Mouse (Mus musculus): ENCODE data around the gene Ghr. TPM values are rescaled to one million over a fixed set of nuclear protein-coding genes. Genes with fewer than 3 reads are reported as not detected.

Gene Ghr
- polyA plus RNA-seq, 1 experiment from 2014 or later, result 29.1 TPM

DNA sequence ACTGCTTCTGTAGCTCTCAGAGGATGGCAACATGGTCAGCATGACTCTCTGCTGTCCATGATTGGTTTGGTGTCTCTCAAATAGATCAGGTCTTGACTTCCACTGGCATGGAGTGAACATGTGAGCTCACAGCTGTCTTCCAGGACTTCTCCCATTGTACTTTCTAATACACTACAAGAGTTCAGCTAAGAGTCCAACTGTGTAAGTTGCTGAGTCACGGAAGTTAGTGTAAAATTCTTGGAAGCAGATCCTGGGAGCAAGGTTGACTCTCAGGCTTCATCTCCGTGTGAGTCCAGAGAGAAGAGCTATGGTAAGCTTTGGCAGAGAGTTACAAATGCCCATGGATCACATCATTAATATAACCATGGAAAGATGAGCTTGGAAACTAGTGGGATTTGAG, 229.6 kb downstream of the Ghr start:
- no peaks in the 10 kb centered on the region for H3K9me3 ChIP-seq (replicated peaks; ENCODE audit: control insufficient read depth, low read length)
- no peak overlapping the region for H3K9ac ChIP-seq (replicated peaks; ENCODE audit: low read length)
- no peaks in the 10 kb centered on the region for H3K27me3 ChIP-seq (ENCODE audit: control insufficient read depth, insufficient read depth, low read length)
- ATAC-seq (replicated peaks; ENCODE audit: insufficient number of reproducible peaks, low FRiP score, low TSS enrichment, low read depth), result no peak
- H3K4me1 ChIP-seq (ENCODE audit: control insufficient read depth, insufficient read depth, low read length), result no peaks in the 10 kb centered on the region
- H3K4me2 ChIP-seq (ENCODE audit: low read depth, low read length), result no peak overlapping the region
- no peak overlapping the region for H3K4me3 ChIP-seq (ENCODE audit: low read depth, low read length)
- WGBS, result 78% methylated on average over 2 of the region's 2 CpGs
- no peak overlapping the region for H3K27ac ChIP-seq (replicated peaks; ENCODE audit: low read depth, low read length)
- no peak for DNase-seq (ENCODE audit: low spot score)
- H3K36me3 ChIP-seq (replicated peaks; ENCODE audit: control insufficient read depth, insufficient read depth, low read depth, low read length), result no peaks in the 10 kb centered on the region

DNA sequence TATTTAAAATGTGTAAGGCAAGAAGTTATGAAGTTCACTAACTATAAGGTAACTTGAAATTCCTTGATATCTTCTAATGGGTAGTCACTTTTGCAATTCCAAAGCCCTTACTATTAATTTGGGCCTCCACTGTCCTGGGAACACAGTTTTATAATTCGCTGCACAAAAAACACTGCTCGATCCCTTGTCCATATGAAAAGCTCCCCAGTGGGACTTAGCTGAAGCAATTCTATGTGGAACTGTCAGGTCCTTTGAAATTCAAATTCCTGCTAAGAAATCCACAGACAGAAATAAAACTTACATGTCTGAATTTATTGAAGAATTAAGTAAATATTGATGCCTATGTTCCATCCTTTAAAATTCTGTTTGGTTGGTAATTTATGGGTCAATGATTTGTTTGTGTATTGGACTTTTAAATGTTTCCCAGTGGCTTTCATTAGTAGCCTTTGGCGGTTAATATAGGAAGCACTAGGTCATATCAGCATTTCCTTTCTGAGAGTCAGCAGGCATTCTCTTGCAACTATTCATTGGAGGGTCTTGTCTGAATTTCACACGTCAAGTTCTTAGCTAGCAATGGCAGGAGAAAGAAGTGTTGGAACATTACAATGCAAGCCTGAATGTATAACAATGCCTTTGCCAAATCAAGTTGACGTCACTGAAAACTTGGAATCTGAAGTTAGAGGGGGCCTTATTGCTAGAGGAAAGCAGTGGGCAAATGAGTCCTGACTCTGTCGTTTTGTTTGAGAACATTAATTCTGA, 233.8 kb downstream of the Ghr start:
- WGBS, result 66% methylated on average over 6 of the region's 6 CpGs
- H3K4me1 ChIP-seq (ENCODE audit: control insufficient read depth, insufficient read depth, low read length), result no peaks in the 10 kb centered on the region
- no peak overlapping the region for H3K4me3 ChIP-seq (ENCODE audit: low read depth, low read length)
- no peak overlapping the region for H3K4me2 ChIP-seq (ENCODE audit: low read depth, low read length)
- ATAC-seq (replicated peaks; ENCODE audit: insufficient number of reproducible peaks, low FRiP score, low TSS enrichment, low read depth), result no peak
- H3K27ac ChIP-seq (replicated peaks; ENCODE audit: low read depth, low read length), result no peak overlapping the region
- H3K9me3 ChIP-seq (replicated peaks; ENCODE audit: control insufficient read depth, low read length), result no peaks in the 10 kb centered on the region
- H3K36me3 ChIP-seq (replicated peaks; ENCODE audit: control insufficient read depth, insufficient read depth, low read depth, low read length), result no peaks in the 10 kb centered on the region
- no peak overlapping the region for H3K9ac ChIP-seq (replicated peaks; ENCODE audit: low read length)
- DNase-seq (ENCODE audit: low spot score), result no peak
- no peaks in the 10 kb centered on the region for H3K27me3 ChIP-seq (ENCODE audit: control insufficient read depth, insufficient read depth, low read length)

DNA sequence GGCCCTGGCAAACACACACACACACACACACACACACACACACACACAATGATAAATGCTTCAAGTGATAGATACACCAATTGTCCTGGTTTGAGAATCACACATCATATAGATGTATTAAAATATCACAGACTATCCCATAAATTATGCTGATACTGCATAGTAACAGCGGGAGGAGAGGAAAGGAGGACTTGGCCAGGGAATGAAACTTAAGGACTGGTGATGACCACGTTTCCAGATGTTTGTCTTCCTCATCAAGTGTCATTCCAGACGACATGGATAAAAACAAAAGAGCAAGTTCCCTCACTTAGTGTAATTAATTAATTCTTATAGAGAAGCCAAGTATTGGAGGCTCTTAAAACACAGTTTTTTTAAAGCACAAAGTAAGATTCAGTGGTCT, 236.6 kb downstream of the Ghr start:
- no peaks in the 10 kb centered on the region for H3K9me3 ChIP-seq (replicated peaks; ENCODE audit: control insufficient read depth, low read length)
- no peak overlapping the region for H3K4me3 ChIP-seq (ENCODE audit: low read depth, low read length)
- no peak overlapping the region for H3K9ac ChIP-seq (replicated peaks; ENCODE audit: low read length)
- ATAC-seq (replicated peaks; ENCODE audit: insufficient number of reproducible peaks, low FRiP score, low TSS enrichment, low read depth) (no peak), DNase-seq (ENCODE audit: low spot score) (no peak)
- no peak overlapping the region for H3K27ac ChIP-seq (replicated peaks; ENCODE audit: low read depth, low read length)
- WGBS, result 81% methylated on average over 3 of the region's 3 CpGs
- no peaks in the 10 kb centered on the region for H3K27me3 ChIP-seq (ENCODE audit: control insufficient read depth, insufficient read depth, low read length)
- H3K4me1 ChIP-seq (ENCODE audit: control insufficient read depth, insufficient read depth, low read length), result no peaks in the 10 kb centered on the region
- no peaks in the 10 kb centered on the region for H3K36me3 ChIP-seq (replicated peaks; ENCODE audit: control insufficient read depth, insufficient read depth, low read depth, low read length)
- no peak overlapping the region for H3K4me2 ChIP-seq (ENCODE audit: low read depth, low read length)

DNA sequence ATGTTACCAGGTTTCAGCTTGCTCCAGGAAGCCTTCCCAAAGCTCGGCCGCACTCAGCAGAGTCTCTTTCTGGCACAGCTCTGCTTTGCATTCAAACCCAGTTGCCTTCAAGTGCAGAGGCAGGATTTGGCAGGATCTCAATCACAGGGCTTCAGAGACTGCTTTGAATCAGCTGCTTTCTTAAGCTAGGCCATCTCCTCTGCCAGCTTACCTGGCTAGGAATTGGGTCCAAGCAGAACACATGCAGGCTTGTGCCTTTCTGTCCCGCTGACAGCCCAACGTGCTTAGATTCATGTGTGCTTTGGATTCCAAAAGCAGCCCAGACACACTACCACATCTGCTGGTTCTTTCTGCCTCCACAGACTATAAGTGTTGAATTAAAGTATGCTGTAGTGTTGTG, 238.7 kb downstream of the Ghr start:
- Histone ChIP-seq H3K9me3 (replicated peaks; ENCODE audit: control insufficient read depth, low read length) (no peaks in the 10 kb centered on the region), H3K4me3 (ENCODE audit: low read depth, low read length) (no peak overlapping the region), H3K9ac (replicated peaks; ENCODE audit: low read length) (no peak overlapping the region), H3K4me2 (ENCODE audit: low read depth, low read length) (no peak overlapping the region), H3K4me1 (ENCODE audit: control insufficient read depth, insufficient read depth, low read length) (no peaks in the 10 kb centered on the region), H3K36me3 (replicated peaks; ENCODE audit: control insufficient read depth, insufficient read depth, low read depth, low read length) (no peaks in the 10 kb centered on the region), H3K27me3 (ENCODE audit: control insufficient read depth, insufficient read depth, low read length) (no peaks in the 10 kb centered on the region), H3K27ac (replicated peaks; ENCODE audit: low read depth, low read length) (no peak overlapping the region)
- 93% methylated on average over 4 of the region's 4 CpGs for WGBS
- ATAC-seq (replicated peaks; ENCODE audit: insufficient number of reproducible peaks, low FRiP score, low TSS enrichment, low read depth) (no peak), DNase-seq (ENCODE audit: low spot score) (no peak)

DNA sequence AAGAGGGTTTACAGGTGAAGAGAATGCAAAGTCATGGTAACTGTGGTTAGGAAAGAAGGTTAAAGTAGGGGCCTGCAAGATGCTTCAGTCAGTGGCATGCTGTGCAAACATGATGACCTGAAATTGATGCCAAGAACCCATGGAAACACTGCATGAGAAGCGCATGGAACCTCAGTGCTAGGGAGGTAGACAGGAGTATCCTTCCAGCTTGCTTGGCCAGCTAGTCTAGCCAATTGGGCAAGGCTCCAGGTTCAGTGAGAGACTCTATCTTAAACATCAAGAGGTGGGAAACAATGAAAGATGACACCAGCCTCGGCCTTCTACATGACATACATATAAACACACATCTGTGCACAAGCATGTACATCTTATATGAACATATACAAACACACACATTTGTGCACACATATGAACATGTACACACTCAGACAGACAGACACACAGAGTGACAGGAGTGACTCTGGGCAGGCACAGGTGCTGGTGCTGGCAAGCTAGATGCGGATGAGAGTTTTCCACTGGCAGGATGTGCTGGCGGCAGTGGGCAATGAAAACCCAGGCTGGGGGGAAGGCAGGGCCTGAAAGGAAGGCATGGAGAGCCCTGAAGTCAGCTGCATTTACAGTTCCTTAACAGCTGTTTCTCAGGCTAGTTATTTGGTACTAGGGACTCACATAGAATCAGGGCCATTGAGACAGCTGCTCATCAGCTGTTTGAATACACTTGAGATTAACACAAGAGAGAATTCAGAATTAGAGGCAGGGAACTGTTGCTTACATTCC, 241.3 kb downstream of the Ghr start:
- Histone ChIP-seq H3K4me3 (ENCODE audit: low read depth, low read length) (no peak overlapping the region), H3K36me3 (replicated peaks; ENCODE audit: control insufficient read depth, insufficient read depth, low read depth, low read length) (no peaks in the 10 kb centered on the region), H3K27ac (replicated peaks; ENCODE audit: low read depth, low read length) (no peak overlapping the region), H3K9ac (replicated peaks; ENCODE audit: low read length) (no peak overlapping the region), H3K27me3 (ENCODE audit: control insufficient read depth, insufficient read depth, low read length) (no peaks in the 10 kb centered on the region), H3K4me1 (ENCODE audit: control insufficient read depth, insufficient read depth, low read length) (no peaks in the 10 kb centered on the region), H3K4me2 (ENCODE audit: low read depth, low read length) (no peak overlapping the region), H3K9me3 (replicated peaks; ENCODE audit: control insufficient read depth, low read length) (no peaks in the 10 kb centered on the region)
- 86% methylated on average over 4 of the region's 4 CpGs for WGBS
- no peak for ATAC-seq (replicated peaks; ENCODE audit: insufficient number of reproducible peaks, low FRiP score, low TSS enrichment, low read depth)
- DNase-seq (ENCODE audit: low spot score), result no peak

DNA sequence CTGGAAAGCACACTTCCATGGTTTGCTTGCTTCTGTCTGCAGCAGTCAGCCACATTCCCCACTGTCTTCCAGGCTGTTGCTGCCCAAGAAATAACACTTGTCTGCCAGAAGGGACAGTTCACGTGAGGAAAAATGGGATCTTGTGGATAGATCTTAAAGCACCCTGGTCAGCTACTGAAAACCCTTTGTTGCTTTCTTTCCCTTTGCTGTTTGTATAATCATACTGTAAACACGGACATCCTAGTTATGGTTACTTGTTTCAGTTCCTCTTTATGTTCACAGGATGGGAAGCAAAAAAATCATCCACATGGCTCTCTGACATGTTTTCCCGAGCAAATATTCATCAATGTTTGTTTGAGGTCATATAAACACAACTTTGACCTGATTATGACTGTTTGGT, 243.4 kb downstream of the Ghr start:
- Histone ChIP-seq H3K27ac (replicated peaks; ENCODE audit: low read depth, low read length) (no peak overlapping the region), H3K9ac (replicated peaks; ENCODE audit: low read length) (no peak overlapping the region), H3K27me3 (ENCODE audit: control insufficient read depth, insufficient read depth, low read length) (no peaks in the 10 kb centered on the region), H3K9me3 (replicated peaks; ENCODE audit: control insufficient read depth, low read length) (no peaks in the 10 kb centered on the region), H3K4me1 (ENCODE audit: control insufficient read depth, insufficient read depth, low read length) (no peaks in the 10 kb centered on the region), H3K4me2 (ENCODE audit: low read depth, low read length) (no peak overlapping the region), H3K4me3 (ENCODE audit: low read depth, low read length) (no peak overlapping the region), H3K36me3 (replicated peaks; ENCODE audit: control insufficient read depth, insufficient read depth, low read depth, low read length) (no peaks in the 10 kb centered on the region)
- ATAC-seq (replicated peaks; ENCODE audit: insufficient number of reproducible peaks, low FRiP score, low TSS enrichment, low read depth) (no peak), DNase-seq (ENCODE audit: low spot score) (no peak)
- WGBS, result 76% methylated on average over 3 of the region's 3 CpGs

DNA sequence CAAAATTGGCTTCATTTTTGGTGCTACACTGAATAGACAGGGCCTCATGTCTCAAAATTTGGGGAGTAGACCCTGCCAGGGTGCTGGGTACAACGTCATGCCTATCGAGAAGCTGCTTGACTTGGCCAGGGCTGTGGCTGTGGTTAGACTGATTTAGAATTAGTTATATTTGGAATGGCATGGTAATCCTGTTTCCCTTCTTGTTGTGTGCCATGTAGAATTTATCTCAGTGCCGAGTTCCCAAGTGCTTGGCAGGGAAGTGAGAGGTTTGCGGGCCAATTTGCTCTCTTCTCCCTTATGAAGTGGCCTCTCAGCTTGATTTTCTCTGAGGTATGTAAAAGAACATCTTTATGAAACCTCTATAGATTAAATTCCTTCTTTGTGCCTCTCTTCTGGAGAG, 250.8 kb downstream of the Ghr start:
- Histone ChIP-seq H3K4me2 (ENCODE audit: low read depth, low read length) (no peak overlapping the region), H3K27ac (replicated peaks; ENCODE audit: low read depth, low read length) (no peak overlapping the region), H3K4me3 (ENCODE audit: low read depth, low read length) (no peak overlapping the region), H3K27me3 (ENCODE audit: control insufficient read depth, insufficient read depth, low read length) (no peaks in the 10 kb centered on the region), H3K4me1 (ENCODE audit: control insufficient read depth, insufficient read depth, low read length) (no peaks in the 10 kb centered on the region), H3K9ac (replicated peaks; ENCODE audit: low read length) (no peak overlapping the region), H3K9me3 (replicated peaks; ENCODE audit: control insufficient read depth, low read length) (no peaks in the 10 kb centered on the region), H3K36me3 (replicated peaks; ENCODE audit: control insufficient read depth, insufficient read depth, low read depth, low read length) (no peaks in the 10 kb centered on the region)
- DNase-seq (ENCODE audit: low spot score), result no peak
- ATAC-seq (replicated peaks; ENCODE audit: insufficient number of reproducible peaks, low FRiP score, low TSS enrichment, low read depth), result no peak
- 91% methylated on average over 4 of the region's 4 CpGs for WGBS

DNA sequence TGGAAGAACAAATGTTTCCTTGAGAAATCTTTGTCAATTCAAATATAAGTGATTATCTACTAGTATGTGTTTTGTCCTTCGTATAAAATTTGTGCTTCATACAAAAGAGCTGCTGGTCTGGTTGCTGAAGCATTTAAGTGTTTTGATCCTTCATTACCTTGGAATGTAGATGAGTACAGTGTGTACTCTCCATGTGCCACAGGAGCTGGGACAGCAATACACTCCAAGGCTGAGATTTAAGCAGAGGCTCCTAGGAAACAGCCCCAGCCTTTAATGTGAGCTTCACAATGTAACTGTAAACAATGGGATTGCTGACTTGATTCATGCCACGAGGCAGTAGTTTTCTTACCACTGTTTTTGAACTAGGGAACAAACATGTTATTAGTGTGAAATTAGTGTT, 251.5 kb downstream of the Ghr start:
- 78% methylated on average over 2 of the region's 2 CpGs for WGBS
- no peak for DNase-seq (ENCODE audit: low spot score)
- Histone ChIP-seq H3K4me2 (ENCODE audit: low read depth, low read length) (no peak overlapping the region), H3K27ac (replicated peaks; ENCODE audit: low read depth, low read length) (no peak overlapping the region), H3K4me1 (ENCODE audit: control insufficient read depth, insufficient read depth, low read length) (no peaks in the 10 kb centered on the region), H3K9ac (replicated peaks; ENCODE audit: low read length) (no peak overlapping the region), H3K27me3 (ENCODE audit: control insufficient read depth, insufficient read depth, low read length) (no peaks in the 10 kb centered on the region), H3K4me3 (ENCODE audit: low read depth, low read length) (no peak overlapping the region), H3K36me3 (replicated peaks; ENCODE audit: control insufficient read depth, insufficient read depth, low read depth, low read length) (no peaks in the 10 kb centered on the region), H3K9me3 (replicated peaks; ENCODE audit: control insufficient read depth, low read length) (no peaks in the 10 kb centered on the region)
- ATAC-seq (replicated peaks; ENCODE audit: insufficient number of reproducible peaks, low FRiP score, low TSS enrichment, low read depth), result no peak

Measured in embryonic facial prominence, embryonic 11.5 days (tissue).